Mouse (Mus musculus) kidney, adult 2 months (tissue): ENCODE data around the gene Ephb4.

Source experiments
- CTCF ChIP-seq: fragments of 200-500 bp; conservative IDR thresholded peaks from 2 replicates; pipeline ENCODE4 v1.5.1; 2011; ENCODE audit warnings: low read depth, mild to moderate bottlenecking, control low read depth, low read length, moderate library complexity, mixed read lengths; ENCODE audit not compliant: insufficient read depth, insufficient read length
- POLR2A ChIP-seq: fragments of 200-500 bp; IDR thresholded peaks from one replicate; pipeline ENCODE4 v1.6.1; 2011; ENCODE audit warnings: low read depth, low read length, control low read depth

DNA sequence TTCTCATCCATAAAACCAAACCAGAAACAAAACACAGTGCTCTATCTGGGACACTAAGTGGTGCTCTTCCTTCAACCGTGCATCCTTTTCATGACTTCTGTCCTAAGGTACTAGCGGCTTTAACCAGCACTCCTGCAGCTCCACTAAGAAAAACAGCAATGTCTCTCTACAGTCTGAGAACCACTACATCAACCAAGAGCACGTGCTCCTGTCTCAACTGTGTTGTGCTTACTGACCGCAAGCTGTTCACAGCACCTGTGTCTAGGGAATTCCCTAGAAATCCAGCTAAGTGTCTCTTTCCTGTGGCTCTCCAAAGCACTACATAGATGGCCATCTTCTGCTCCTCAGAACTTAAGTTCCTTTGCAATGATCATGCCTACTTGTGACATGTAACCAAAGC lies 45.1 kb upstream of the Ephb4 start:
- TF ChIP-seq CTCF, result no peak
- TF ChIP-seq POLR2A, result no peak
